Mouse (Mus musculus) MEL (cell line): ENCODE data around the gene March6. TPM values are rescaled to one million over a fixed set of nuclear protein-coding genes. Genes with fewer than 3 reads are reported as not detected.

ENCODE experiments used
- DNase-seq: peaks from one replicate; pipeline ENCODE4 v3.0.0; 2011; ENCODE audit warnings: low read depth, low spot score
- H3K27ac ChIP-seq: 2 replicates; pipeline ENCODE4 v1.5.1; 2012; ENCODE audit warnings: low read depth, mild to moderate bottlenecking, control low read depth, low read length, moderate library complexity; ENCODE audit not compliant: control insufficient read depth
- H3K27me3 ChIP-seq, 2 experiments: fragments of 150-350 bp in 1 of 2; sonication (generic) in 1 of 2; 2 replicates each; pipeline ENCODE4 v1.6.1; 2012; ENCODE audit warnings: low read length in 2 of 2, mild to moderate bottlenecking in 2 of 2, improper control_type of control experiment in 1 of 2, moderate library complexity in 1 of 2; ENCODE audit not compliant: insufficient read depth in 2 of 2, control insufficient read depth in 1 of 2
- H3K36me3 ChIP-seq, 2 experiments: 2 replicates each; pipeline ENCODE4 v1.6.1; 2012 to 2014; ENCODE audit warnings: low read length in 2 of 2, improper control_type of control experiment in 1 of 2, inconsistent platforms in 1 of 2, mild to moderate bottlenecking in 1 of 2; ENCODE audit not compliant: insufficient read depth in 2 of 2, control insufficient read depth in 1 of 2
- H3K4me1 ChIP-seq, 2 experiments: fragments of 150-350 bp in 1 of 2; sonication (generic) in 1 of 2; 2 replicates each; pipeline ENCODE4 v1.6.1; 2012; ENCODE audit warnings: low read length in 2 of 2, improper control_type of control experiment in 1 of 2, mild to moderate bottlenecking in 1 of 2; ENCODE audit not compliant: insufficient read depth in 2 of 2, control insufficient read depth in 1 of 2
- H3K4me3 ChIP-seq, 2 experiments: fragments of 150-350 bp in 1 of 2; sonication (generic) in 1 of 2; 2 replicates each; pipeline ENCODE4 v1.5.1; 2012; ENCODE audit warnings: low read depth in 2 of 2, low read length in 2 of 2, mild to moderate bottlenecking in 2 of 2, moderate library complexity in 2 of 2, control low read depth in 1 of 2, improper control_type of control experiment in 1 of 2; ENCODE audit not compliant: control insufficient read depth in 1 of 2, insufficient read depth in 1 of 2
- H3K79me2 ChIP-seq: 2 replicates; pipeline ENCODE4 v1.6.1; 2012; ENCODE audit warnings: mild to moderate bottlenecking, low read length, moderate library complexity; ENCODE audit not compliant: control insufficient read depth, poor library complexity, insufficient read depth
- H3K9ac ChIP-seq: 2 replicates; pipeline ENCODE4 v1.6.1; 2012; ENCODE audit warnings: low read depth, mild to moderate bottlenecking, control low read depth, low read length, moderate library complexity; ENCODE audit not compliant: control insufficient read depth, poor library complexity, severe bottlenecking
- H3K9me3 ChIP-seq: fragments of 150-350 bp; sonication (generic); replicated peaks from 2 replicates; pipeline ENCODE4 v1.6.1; 2012; ENCODE audit warnings: mild to moderate bottlenecking, low read length, improper control_type of control experiment, moderate library complexity; ENCODE audit not compliant: insufficient read depth
- BHLHE40 ChIP-seq: IDR thresholded peaks from 2 replicates; pipeline ENCODE4 v1.6.1; 2012; ENCODE audit warnings: low read depth, mild to moderate bottlenecking, inconsistent platforms, low read length, improper control_type of control experiment, borderline replicate concordance
- CHD1 ChIP-seq: IDR thresholded peaks from 2 replicates; pipeline ENCODE4 v1.6.1; 2012; ENCODE audit warnings: low read depth, mild to moderate bottlenecking, inconsistent platforms, low read length, improper control_type of control experiment
- CHD2 ChIP-seq: IDR thresholded peaks from 2 replicates; pipeline ENCODE4 v1.6.1; 2011; ENCODE audit warnings: low read length, improper control_type of control experiment
- ELF1 ChIP-seq: IDR thresholded peaks from 2 replicates; pipeline ENCODE4 v1.6.1; 2014; ENCODE audit warnings: low read depth, mild to moderate bottlenecking, inconsistent platforms, low read length, improper control_type of control experiment, moderate library complexity
- EP300 ChIP-seq, 2 experiments: IDR thresholded peaks; 2 replicates each; pipeline ENCODE4 v1.6.1; 2011; ENCODE audit warnings: improper control_type of control experiment in 2 of 2, low read length in 2 of 2, low read depth in 1 of 2, mild to moderate bottlenecking in 1 of 2
- ETS1 ChIP-seq: IDR thresholded peaks from 2 replicates; pipeline ENCODE4 v1.6.1; 2012; ENCODE audit warnings: low read depth, mild to moderate bottlenecking, inconsistent platforms, low read length, improper control_type of control experiment, moderate library complexity
- GABPA ChIP-seq: IDR thresholded peaks from 2 replicates; pipeline ENCODE4 v1.6.1; 2012; ENCODE audit warnings: low read depth, mild to moderate bottlenecking, inconsistent platforms, low read length, improper control_type of control experiment, moderate library complexity
- HCFC1 ChIP-seq: IDR thresholded peaks from 2 replicates; pipeline ENCODE4 v1.6.1; 2012; ENCODE audit warnings: low read depth, mild to moderate bottlenecking, inconsistent platforms, low read length, improper control_type of control experiment, moderate library complexity
- MAFK ChIP-seq: IDR thresholded peaks from 2 replicates; pipeline ENCODE4 v1.6.1; 2011; ENCODE audit warnings: low read depth, mild to moderate bottlenecking, low read length, improper control_type of control experiment, borderline replicate concordance
- MAX ChIP-seq: IDR thresholded peaks from 2 replicates; pipeline ENCODE4 v1.6.1; 2011; ENCODE audit warnings: low read length, improper control_type of control experiment
- MAZ ChIP-seq: IDR thresholded peaks from 2 replicates; pipeline ENCODE4 v1.6.1; 2012; ENCODE audit warnings: low read depth, mild to moderate bottlenecking, inconsistent platforms, low read length, improper control_type of control experiment
- MEF2A ChIP-seq: IDR thresholded peaks from 2 replicates; pipeline ENCODE4 v1.6.1; 2014; ENCODE audit warnings: low read depth, mild to moderate bottlenecking, inconsistent platforms, low read length, improper control_type of control experiment; ENCODE audit not compliant: poor library complexity, insufficient replicate concordance, severe bottlenecking; ENCODE audit errors: extremely low read depth
- MXI1 ChIP-seq: IDR thresholded peaks from 2 replicates; pipeline ENCODE4 v1.6.1; 2011; ENCODE audit warnings: mild to moderate bottlenecking, low read depth, low read length, improper control_type of control experiment
- MYB ChIP-seq: IDR thresholded peaks from 2 replicates; pipeline ENCODE4 v1.6.1; 2011; ENCODE audit warnings: mild to moderate bottlenecking, low read depth, low read length, improper control_type of control experiment
- MYC ChIP-seq: IDR thresholded peaks from 2 replicates; pipeline ENCODE4 v1.6.1; 2011; ENCODE audit warnings: low read depth, mild to moderate bottlenecking, low read length, improper control_type of control experiment, moderate library complexity
- NELFE ChIP-seq: IDR thresholded peaks from 2 replicates; pipeline ENCODE4 v1.6.1; 2011; ENCODE audit warnings: low read depth, low read length, improper control_type of control experiment
- NRF1 ChIP-seq: IDR thresholded peaks from 2 replicates; pipeline ENCODE4 v1.6.1; 2014; ENCODE audit warnings: low read depth, mild to moderate bottlenecking, inconsistent platforms, low read length, improper control_type of control experiment, moderate library complexity; ENCODE audit not compliant: poor library complexity, insufficient read depth, severe bottlenecking
- POLR2A ChIP-seq, 2 experiments: IDR thresholded peaks; 2 replicates each; pipeline ENCODE4 v1.6.1; 2011 to 2012; ENCODE audit warnings: low read length in 2 of 2, mild to moderate bottlenecking in 2 of 2, control low read depth in 1 of 2, improper control_type of control experiment in 1 of 2, low read depth in 1 of 2, moderate library complexity in 1 of 2; ENCODE audit not compliant: control insufficient read depth in 1 of 2, insufficient read depth in 1 of 2, poor library complexity in 1 of 2
- POLR2AphosphoS2 ChIP-seq: IDR thresholded peaks from 2 replicates; pipeline ENCODE4 v1.6.1; 2011; ENCODE audit warnings: low read length, improper control_type of control experiment
- POLR2AphosphoS5 ChIP-seq: IDR thresholded peaks from 2 replicates; pipeline ENCODE4 v1.6.1; 2012; ENCODE audit warnings: low read depth, borderline replicate concordance, mild to moderate bottlenecking, inconsistent platforms, low read length, moderate library complexity, mixed read lengths
- RCOR1 ChIP-seq: IDR thresholded peaks from 2 replicates; pipeline ENCODE4 v1.6.1; 2012; ENCODE audit warnings: low read depth, mild to moderate bottlenecking, inconsistent platforms, low read length, improper control_type of control experiment
- SIN3A ChIP-seq: IDR thresholded peaks from 2 replicates; pipeline ENCODE4 v1.6.1; 2012; ENCODE audit warnings: low read length, improper control_type of control experiment, inconsistent platforms
- SMC3 ChIP-seq: IDR thresholded peaks from 2 replicates; pipeline ENCODE4 v1.6.1; 2011; ENCODE audit warnings: low read depth, low read length, improper control_type of control experiment
- TCF12 ChIP-seq: IDR thresholded peaks from 2 replicates; pipeline ENCODE4 v1.6.1; 2014; ENCODE audit warnings: low read depth, mild to moderate bottlenecking, inconsistent platforms, low read length, improper control_type of control experiment, moderate library complexity
- UBTF ChIP-seq: IDR thresholded peaks from 2 replicates; pipeline ENCODE4 v1.6.1; 2012; ENCODE audit warnings: low read depth, mild to moderate bottlenecking, inconsistent platforms, low read length, improper control_type of control experiment, moderate library complexity, borderline replicate concordance; ENCODE audit not compliant: insufficient read depth
- ZMIZ1 ChIP-seq: IDR thresholded peaks from 2 replicates; pipeline ENCODE4 v1.6.1; 2012; ENCODE audit warnings: low read depth, mild to moderate bottlenecking, inconsistent platforms, low read length, improper control_type of control experiment, moderate library complexity
- ZNF384 ChIP-seq: IDR thresholded peaks from 2 replicates; pipeline ENCODE4 v1.6.1; 2012; ENCODE audit warnings: low read depth, mild to moderate bottlenecking, inconsistent platforms, low read length, improper control_type of control experiment
- polyA plus RNA-seq, 2 experiments: library from polyadenylated mRNA; stranded (reverse) in 1 of 2; unstranded in 1 of 2; fragments of >175 nt in 1 of 2; fragments of >200 nt in 1 of 2; gene quantifications; 2 replicates each; pipeline versions ENCODE4 v1.2.1 to v1.2.4; 2012; ENCODE audit warnings: low replicate concordance in 2 of 2, low read depth in 1 of 2; ENCODE audit not compliant: insufficient read length in 2 of 2, insufficient read depth in 1 of 2, missing spikeins in 1 of 2
- total RNA-seq: library from RNA; depleted of rRNA; stranded (reverse); fragments of 300-350 nt; gene quantifications from 2 replicates; pipeline ENCODE4 v1.2.3, GENCODE M21; 2012

Gene March6
- total and polyA plus RNA-seq, 3 experiments: 37.9 to 114 (median 62.5) TPM

DNA sequence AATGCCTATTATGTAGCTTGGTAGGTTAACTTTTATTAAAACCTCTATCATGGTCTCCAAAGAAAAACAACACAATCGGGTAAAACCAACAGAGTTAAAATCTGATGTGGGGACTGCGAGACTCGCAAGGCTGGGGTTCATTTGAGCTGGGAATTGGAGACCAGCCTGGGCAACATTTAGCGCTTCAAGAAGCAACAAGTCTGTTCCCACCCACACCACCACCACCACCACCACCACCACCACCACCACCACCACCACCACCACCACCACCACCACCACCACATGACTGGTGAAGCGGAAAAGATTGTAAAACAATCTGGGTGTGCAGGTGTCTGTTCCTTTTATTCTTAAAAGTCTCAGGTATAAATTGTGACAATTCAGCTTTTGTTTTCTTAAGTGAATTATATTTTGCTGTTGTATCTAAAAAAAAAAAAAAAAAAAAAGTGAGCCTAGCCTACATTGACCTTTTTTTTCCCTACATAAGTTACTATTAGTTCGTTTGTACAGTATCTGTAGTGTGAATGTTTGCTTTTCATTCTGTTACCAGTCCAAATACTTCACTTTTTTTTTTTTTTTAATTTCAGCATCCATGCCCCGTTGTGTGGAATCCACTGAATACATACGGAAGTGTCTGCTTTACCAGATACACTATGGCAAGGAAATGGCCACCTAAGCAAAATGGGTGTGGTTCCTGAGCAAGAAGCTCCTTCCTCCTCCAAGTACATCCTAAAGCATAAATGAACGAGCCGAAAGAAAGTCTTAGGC is 76.6 kb downstream of the March6 start (continued):
- no peak for TF ChIP-seq UBTF
- no peak for TF ChIP-seq BHLHE40
- no peak for TF ChIP-seq GABPA
- TF ChIP-seq RCOR1: peak; percentile 47; the same call in 1 of the 2 replicates
- TF ChIP-seq, all 39 proteins: peak for 8

GRCm38 (mm10) chr15:31453098-31453916 is 77.5 kb downstream of the March6 start, which contains the start of gene Ropn1l:
TSS of gene Ropn1l (minus strand) at chr15:31453737.
- peak; percentile 95 for DNase-seq
- H3K36me3 ChIP-seq: peaks cover 0 to 25% of the 10 kb centered on the region in 2 experiments; a peak in 2 of 4 replicates

More at GRCm38 (mm10) chr15:31453098-31453916, 77.5 kb downstream of the March6 start, which contains the start of gene Ropn1l:
- TF ChIP-seq NRF1: peak; percentile 99
- TF ChIP-seq EP300 (IDR thresholded peaks at IDR 0.05; ENCODE audit: low read depth in 1 of 2, low read length in 2 of 2): peak; percentile 5 to 46; a peak in 2 of 4 replicates
- peak; percentile 60; the same call in 1 of the 2 replicates for TF ChIP-seq MAZ
- no peak for TF ChIP-seq CHD2
- TF ChIP-seq ELF1: peak; percentile 81; the same call in 1 of the 2 replicates
- peak; percentile 52; the same call in 1 of the 2 replicates for TF ChIP-seq CHD1
- TF ChIP-seq MXI1: peak; percentile 97
- TF ChIP-seq BHLHE40: peak; percentile 84
- peak; percentile 78 to 80 for TF ChIP-seq POLR2A (IDR thresholded peaks at IDR 0.05; ENCODE audit: control insufficient read depth in 1 of 2, insufficient read depth in 1 of 2, low read depth in 1 of 2, low read length in 2 of 2, poor library complexity in 1 of 2)
- peak; percentile 98 for TF ChIP-seq SIN3A
- TF ChIP-seq POLR2AphosphoS2: peak; percentile 88
- no peak for TF ChIP-seq UBTF
- TF ChIP-seq HCFC1: peak; percentile 72
- TF ChIP-seq GABPA: no peak
- no peak for TF ChIP-seq MYC
- 0 out of 2 replicates have a peak, but pooled peaks have one; percentile 47 for TF ChIP-seq TCF12
- peak; percentile 84 for TF ChIP-seq NELFE
- TF ChIP-seq ETS1: 0 out of 2 replicates have a peak, but pooled peaks have one; percentile 5
- TF ChIP-seq POLR2AphosphoS5: peak; percentile 86; the same call in 1 of the 2 replicates
- TF ChIP-seq MAFK: no peak
- peak; percentile 83 for TF ChIP-seq ZMIZ1
- TF ChIP-seq SMC3: peak; percentile 17; the same call in 1 of the 2 replicates
- peak; percentile 86 for TF ChIP-seq ZNF384
- TF ChIP-seq MEF2A: no peak
- TF ChIP-seq MYB: no peak
- peak; percentile 78; the same call in 1 of the 2 replicates for TF ChIP-seq MAX
- H3K27ac ChIP-seq: peak within 1 kb of the TSS; percentile 72
- H3K9me3 ChIP-seq: no peaks in the 10 kb centered on the region
- peaks cover 9 to 28% of the 10 kb centered on the region in 2 experiments for H3K4me1 ChIP-seq
- peak within 1 kb of the TSS; percentile 65 to 87 for H3K4me3 ChIP-seq
- H3K79me2 ChIP-seq: no peaks in the 10 kb centered on the region; the same call in 1 of the 2 replicates
- no peaks in the 10 kb centered on the region for H3K27me3 ChIP-seq
- H3K9ac ChIP-seq: peak within 1 kb of the TSS; percentile 85
